Mouse (Mus musculus): Measurements from ENCODE around the gene Myh15. TPM values are rescaled to one million over a fixed set of nuclear protein-coding genes. Genes with fewer than 3 reads are reported as not detected.
"Not testable (repeated sequence)": the region's sequence is repeated elsewhere in the genome, so short reads cannot be mapped to it uniquely, and the experiment has no call there.

Myh15 gene
- polyA plus RNA-seq (2012; rRNA removed): 0.03 TPM in 1 of 2 replicates, not detected in the other

GRCm38 (mm10) chr16:49057186-49057585 is at the start of gene Myh15:
TSS of gene Myh15 (plus strand) at chr16:49057486.
- DNase-seq (ENCODE audit: low read depth): no peak

- no peak for DNase-seq (ENCODE audit: low read depth)
Observed at GRCm38 (mm10) chr16:49016620-49017332, 40.5 kb upstream of the Myh15 start.

GRCm38 (mm10) chr16:49035852-49036251 is 21.4 kb upstream of the Myh15 start:
- DNase-seq (ENCODE audit: low read depth): no peak

GRCm38 (mm10) chr16:49037771-49038170 is 19.5 kb upstream of the Myh15 start:
- no peak for DNase-seq (ENCODE audit: low read depth)

- no peak for DNase-seq (ENCODE audit: low read depth)
Observed at GRCm38 (mm10) chr16:49040554-49041221, 16.6 kb upstream of the Myh15 start.

GRCm38 (mm10) chr16:49049214-49049613 is 8.1 kb upstream of the Myh15 start:
- no peak for DNase-seq (ENCODE audit: low read depth)

GRCm38 (mm10) chr16:49069256-49069963 is 12.1 kb downstream of the Myh15 start:
- DNase-seq (ENCODE audit: low read depth): no peak

- DNase-seq (ENCODE audit: low read depth): no peak
Observed at GRCm38 (mm10) chr16:49071316-49071715, 14.0 kb downstream of the Myh15 start.

GRCm38 (mm10) chr16:49128015-49128414 is 70.7 kb downstream of the Myh15 start:
- DNase-seq (ENCODE audit: low read depth): no peak

- DNase-seq (ENCODE audit: low read depth): no peak
Observed at GRCm38 (mm10) chr16:49156193-49156592, 98.9 kb downstream of the Myh15 start.

- DNase-seq (ENCODE audit: low read depth): no peak
Observed at GRCm38 (mm10) chr16:49164349-49165137, 107.3 kb downstream of the Myh15 start.

GRCm38 (mm10) chr16:49165728-49166127 is 108.4 kb downstream of the Myh15 start:
- no peak for DNase-seq (ENCODE audit: low read depth)

GRCm38 (mm10) chr16:49167325-49167724 is 110.0 kb downstream of the Myh15 start:
- DNase-seq (ENCODE audit: low read depth): no peak

GRCm38 (mm10) chr16:49175077-49175476 is 117.8 kb downstream of the Myh15 start:
- no peak for DNase-seq (ENCODE audit: low read depth)

- no peak for DNase-seq (ENCODE audit: low read depth)
Observed at GRCm38 (mm10) chr16:49175729-49176395, 118.6 kb downstream of the Myh15 start.

GRCm38 (mm10) chr16:49193521-49193920 is 136.2 kb downstream of the Myh15 start:
- no peak for DNase-seq (ENCODE audit: low read depth)

GRCm38 (mm10) chr16:49193986-49194385 is 136.7 kb downstream of the Myh15 start:
- no peak for DNase-seq (ENCODE audit: low read depth)

GRCm38 (mm10) chr16:49196290-49196689 is 139.0 kb downstream of the Myh15 start:
- DNase-seq (ENCODE audit: low read depth): no peak

GRCm38 (mm10) chr16:49197951-49198350 is 140.7 kb downstream of the Myh15 start:
- DNase-seq (ENCODE audit: low read depth): no peak

GRCm38 (mm10) chr16:49223733-49224132 is 166.4 kb downstream of the Myh15 start:
- no peak for DNase-seq (ENCODE audit: low read depth)

- not testable (repeated sequence) for DNase-seq (ENCODE audit: low read depth)
Observed at GRCm38 (mm10) chr16:49243517-49243916, 186.2 kb downstream of the Myh15 start.

Data from gonadal fat pad, adult 2 months (tissue).